Mouse (Mus musculus) C2C12 (cell line): ENCODE results near the gene Tbc1d21.

ENCODE experiments used
- CEBPB ChIP-seq: IDR thresholded peaks from one replicate; pipeline ENCODE4 v1.6.1; 2011; ENCODE audit warnings: low read depth, mild to moderate bottlenecking, control low read depth, moderate library complexity
- CTCF ChIP-seq: IDR thresholded peaks from one replicate; pipeline ENCODE4 v1.5.1; 2011; ENCODE audit not compliant: control insufficient read depth, insufficient read depth, insufficient read length
- FOSL1 ChIP-seq: IDR thresholded peaks from one replicate; pipeline ENCODE4 v1.8.0; 2011; ENCODE audit warnings: mild to moderate bottlenecking, low read length; ENCODE audit not compliant: poor library complexity, insufficient read depth, severe bottlenecking
- MAX ChIP-seq: IDR thresholded peaks from one replicate; pipeline ENCODE4 v1.6.1; 2011; ENCODE audit warnings: mild to moderate bottlenecking, control low read depth
- MYOD1 ChIP-seq: IDR thresholded peaks from one replicate; pipeline ENCODE4 v1.6.1; 2011; ENCODE audit warnings: low read depth; ENCODE audit not compliant: control insufficient read depth, insufficient read length
- MYOG ChIP-seq: IDR thresholded peaks from one replicate; pipeline ENCODE4 v1.6.1; 2011; ENCODE audit not compliant: control insufficient read depth, insufficient read length; ENCODE audit errors: extremely low read depth
- USF1 ChIP-seq: IDR thresholded peaks from one replicate; pipeline ENCODE4 v1.6.1; 2011; ENCODE audit warnings: low read depth, mild to moderate bottlenecking, control low read depth, moderate library complexity

- no peak for TF ChIP-seq CTCF
- TF ChIP-seq FOSL1: no peak
- no peak for TF ChIP-seq CEBPB
- no peak for TF ChIP-seq MAX
- TF ChIP-seq MYOD1: no peak
- TF ChIP-seq MYOG: no peak
- no peak for TF ChIP-seq USF1
Observed at GRCm38 (mm10) chr9:58393875-58394274, 23.6 kb upstream of the Tbc1d21 start.
